Mouse (Mus musculus): ENCODE measurements around the gene Myo1g. TPM values are rescaled to one million over a fixed set of nuclear protein-coding genes. Genes with fewer than 3 reads are reported as not detected.

Gene Myo1g
- polyA plus RNA-seq (2016; fragmentation: Nextera tagmentation; extraction: Ambion mirVana) = 0.97 and 1.0 TPM in 2 replicates

DNA sequence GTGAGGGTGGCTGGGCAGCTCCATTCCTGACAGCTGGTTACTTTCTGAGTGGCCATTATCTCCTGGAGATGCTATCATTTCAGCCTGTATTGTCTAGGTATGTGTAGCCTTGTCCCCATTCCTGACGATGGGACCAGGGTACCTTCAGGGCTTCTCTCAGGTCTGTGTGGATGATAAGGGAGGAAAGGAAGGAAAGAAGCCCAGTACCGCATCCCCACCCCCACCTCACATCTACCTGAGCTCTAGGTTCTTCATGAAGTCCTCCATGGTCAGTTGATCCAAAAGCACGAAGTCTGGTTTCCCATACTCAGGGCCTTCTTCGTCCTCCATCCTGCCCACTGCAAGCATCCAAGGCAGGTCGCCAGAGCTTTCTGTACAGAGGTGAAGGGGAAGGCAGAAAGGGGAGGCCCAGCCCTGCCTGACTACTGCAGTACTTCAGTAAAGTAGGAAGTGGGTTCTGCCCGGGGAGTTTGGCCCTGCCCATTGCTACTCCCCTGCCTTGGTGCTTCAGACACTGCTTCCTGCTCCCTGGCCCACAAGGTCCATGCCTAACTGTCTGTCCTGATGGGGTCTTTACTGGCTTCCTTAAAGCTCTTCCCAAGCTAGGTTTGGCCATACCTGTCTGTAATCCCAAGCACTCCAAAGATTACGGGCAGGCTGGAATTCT lies at the start of gene Myo1g:
Gene Myo1g (minus strand): TSS at position 459 of the 667 bp plus-strand sequence.
- no peak within 1 kb of the TSS for H3K4me3 ChIP-seq
- no peak within 1 kb of the TSS for H3K27ac ChIP-seq
- H3K9me3 ChIP-seq = no peaks in the 10 kb centered on the region
- peaks cover 26% of the 10 kb centered on the region for H3K36me3 ChIP-seq (replicated peaks)
- H3K27me3 ChIP-seq (ENCODE audit: poor library complexity, severe bottlenecking) = no peaks in the 10 kb centered on the region
- H3K4me1 ChIP-seq = peaks cover 8% of the 10 kb centered on the region
- WGBS = 83% methylated on average over 7 of the region's 7 CpGs
- no peak for DNase-seq (ENCODE audit: extremely low spot score, low spot score)

DNA sequence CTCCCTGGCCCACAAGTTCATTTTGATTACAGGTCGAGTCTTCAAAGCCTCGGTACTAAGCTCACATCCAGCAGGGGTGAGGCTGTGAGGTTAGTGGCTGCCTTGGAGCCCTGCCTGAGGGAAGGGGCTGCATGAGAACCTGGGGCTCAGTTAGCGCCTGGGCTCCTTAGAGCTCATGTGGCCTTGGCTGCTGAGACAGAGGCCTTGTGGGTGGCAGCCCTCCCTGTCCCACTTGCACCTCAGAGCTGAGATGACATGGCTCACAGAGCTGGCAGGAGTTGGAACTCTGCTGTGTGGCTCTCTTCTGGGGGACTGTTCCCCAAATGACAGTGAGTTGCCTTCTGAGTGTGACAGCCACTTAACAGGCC lies 48.6 kb upstream of the Myo1g start:
- no peak for DNase-seq (ENCODE audit: extremely low spot score, low spot score)
- WGBS = 67% methylated on average over 3 of the region's 3 CpGs
- Histone ChIP-seq H3K9me3 (no peaks in the 10 kb centered on the region), H3K4me1 (peaks cover 3% of the 10 kb centered on the region; the same call in 1 of the 2 replicates), H3K4me3 (no peak overlapping the region), H3K27me3 (ENCODE audit: poor library complexity, severe bottlenecking) (no peaks in the 10 kb centered on the region), H3K27ac (0 out of 2 replicates have a peak overlapping the region, but pooled peaks have one; percentile 30), H3K36me3 (replicated peaks) (peaks cover 61% of the 10 kb centered on the region)

DNA sequence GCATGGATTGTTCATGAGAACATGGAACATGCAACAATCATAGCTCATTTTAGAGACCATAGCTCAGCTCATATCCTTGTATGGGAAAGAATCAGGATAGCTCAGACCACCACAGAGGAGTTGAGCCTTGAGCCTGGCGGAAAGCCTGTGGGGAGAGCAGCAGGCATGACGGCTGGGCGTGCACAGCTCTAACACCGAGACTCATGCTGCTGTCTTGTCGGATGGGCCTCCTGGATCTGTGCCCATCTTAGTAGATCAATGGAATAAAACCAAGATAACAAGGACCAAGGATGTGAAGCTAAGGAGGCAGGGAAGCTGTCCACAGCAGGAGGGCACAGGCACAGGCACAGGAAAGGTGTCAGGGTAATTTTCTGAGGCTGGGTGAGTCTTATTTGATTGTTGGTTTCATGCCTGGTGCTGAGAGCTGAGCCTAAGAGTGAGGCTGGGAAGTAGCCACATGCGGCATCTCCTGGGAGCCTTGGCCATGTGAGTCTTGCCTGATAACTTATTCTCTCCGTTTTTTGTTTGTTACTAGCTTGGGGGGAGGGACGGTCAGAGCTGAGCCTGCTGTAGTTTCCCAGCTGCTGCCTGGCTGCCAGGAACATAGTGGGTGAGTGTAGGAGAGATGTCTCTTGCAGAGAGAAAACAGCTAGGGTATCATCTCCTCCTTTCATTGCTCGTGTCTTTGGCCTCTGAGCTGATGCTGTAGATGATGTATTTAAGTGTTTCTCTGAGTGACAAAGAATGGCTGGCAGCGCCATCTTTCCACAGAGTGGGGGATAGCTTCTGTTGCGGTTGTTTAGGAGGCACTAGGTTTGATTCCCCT lies 48.0 kb upstream of the Myo1g start:
- no peak for DNase-seq (ENCODE audit: extremely low spot score, low spot score)
- peaks cover 3% of the 10 kb centered on the region; the same call in 1 of the 2 replicates for H3K4me1 ChIP-seq
- no peak overlapping the region for H3K4me3 ChIP-seq
- H3K36me3 ChIP-seq (replicated peaks) = peaks cover 65% of the 10 kb centered on the region
- no peaks in the 10 kb centered on the region for H3K9me3 ChIP-seq
- WGBS = 74% methylated on average over 11 of the region's 11 CpGs
- H3K27ac ChIP-seq = no peak overlapping the region
- no peaks in the 10 kb centered on the region for H3K27me3 ChIP-seq (ENCODE audit: poor library complexity, severe bottlenecking)

GRCm38 (mm10) chr11:6567951-6568350 lies 47.2 kb upstream of the Myo1g start:
- Histone ChIP-seq H3K27me3 (ENCODE audit: poor library complexity, severe bottlenecking) (no peaks in the 10 kb centered on the region), H3K9me3 (no peaks in the 10 kb centered on the region), H3K4me3 (no peak overlapping the region), H3K27ac (no peak overlapping the region), H3K4me1 (peaks cover 3% of the 10 kb centered on the region; the same call in 1 of the 2 replicates), H3K36me3 (replicated peaks) (peaks cover 65% of the 10 kb centered on the region)
- WGBS = 94% methylated on average over 8 of the region's 8 CpGs
- DNase-seq (ENCODE audit: extremely low spot score, low spot score) = no peak

- no peak for DNase-seq (ENCODE audit: extremely low spot score, low spot score)
- H3K27me3 ChIP-seq (ENCODE audit: poor library complexity, severe bottlenecking) = no peaks in the 10 kb centered on the region
- H3K27ac ChIP-seq = no peak overlapping the region
- no peaks in the 10 kb centered on the region for H3K9me3 ChIP-seq
- peaks cover 3% of the 10 kb centered on the region; the same call in 1 of the 2 replicates for H3K4me1 ChIP-seq
- H3K36me3 ChIP-seq (replicated peaks) = peaks cover 64% of the 10 kb centered on the region
- H3K4me3 ChIP-seq = no peak overlapping the region
- WGBS = 92% methylated on average over 4 of the region's 4 CpGs
These were observed 45.7 kb upstream of the Myo1g start for GRCm38 (mm10) chr11:6566496-6566895.

- Histone ChIP-seq H3K9me3 (no peaks in the 10 kb centered on the region), H3K4me3 (no peak overlapping the region), H3K27me3 (ENCODE audit: poor library complexity, severe bottlenecking) (no peaks in the 10 kb centered on the region), H3K4me1 (no peaks in the 10 kb centered on the region), H3K36me3 (replicated peaks) (peaks cover 55% of the 10 kb centered on the region), H3K27ac (no peak overlapping the region)
- DNase-seq (ENCODE audit: extremely low spot score, low spot score) = no peak
- WGBS = 89% methylated on average over 4 of the region's 4 CpGs
These were observed 42.4 kb upstream of the Myo1g start for GRCm38 (mm10) chr11:6563201-6563600.

DNA sequence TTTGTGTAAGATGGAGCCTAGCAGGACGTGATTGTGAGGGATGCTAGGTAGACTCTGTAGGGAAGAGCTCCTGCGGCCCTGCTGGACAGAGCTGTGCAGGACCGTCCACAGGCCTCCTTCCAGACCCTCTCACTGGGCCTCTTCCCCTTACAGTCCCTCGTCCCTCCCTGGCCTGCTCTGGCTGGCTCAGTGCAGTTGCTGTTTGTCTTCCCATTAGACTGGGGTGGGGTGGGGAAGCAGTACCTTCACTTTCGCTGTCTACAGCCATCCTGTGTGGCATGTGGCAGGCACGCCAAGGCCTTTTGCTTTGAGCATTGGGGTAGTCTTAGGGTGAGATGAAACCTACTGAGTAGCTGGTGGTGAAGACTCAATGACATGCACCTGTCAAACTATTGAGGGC lies 41.6 kb upstream of the Myo1g start:
- WGBS = 90% methylated on average over 6 of the region's 6 CpGs
- no peak overlapping the region for H3K4me3 ChIP-seq
- H3K27me3 ChIP-seq (ENCODE audit: poor library complexity, severe bottlenecking) = no peaks in the 10 kb centered on the region
- H3K27ac ChIP-seq = no peak overlapping the region
- H3K36me3 ChIP-seq (replicated peaks) = peaks cover 56% of the 10 kb centered on the region
- H3K4me1 ChIP-seq = no peaks in the 10 kb centered on the region
- no peaks in the 10 kb centered on the region for H3K9me3 ChIP-seq
- no peak for DNase-seq (ENCODE audit: extremely low spot score, low spot score)

- WGBS = 95% methylated on average over 4 of the region's 4 CpGs
- H3K27ac ChIP-seq = no peak overlapping the region
- H3K9me3 ChIP-seq = no peaks in the 10 kb centered on the region
- peaks cover 60% of the 10 kb centered on the region for H3K36me3 ChIP-seq (replicated peaks)
- no peaks in the 10 kb centered on the region; the same call in 1 of the 2 replicates for H3K27me3 ChIP-seq (ENCODE audit: poor library complexity, severe bottlenecking)
- H3K4me1 ChIP-seq = no peaks in the 10 kb centered on the region
- DNase-seq (ENCODE audit: extremely low spot score, low spot score) = no peak
- H3K4me3 ChIP-seq = no peak overlapping the region
These were observed 40.7 kb upstream of the Myo1g start for GRCm38 (mm10) chr11:6561474-6561873.

DNA sequence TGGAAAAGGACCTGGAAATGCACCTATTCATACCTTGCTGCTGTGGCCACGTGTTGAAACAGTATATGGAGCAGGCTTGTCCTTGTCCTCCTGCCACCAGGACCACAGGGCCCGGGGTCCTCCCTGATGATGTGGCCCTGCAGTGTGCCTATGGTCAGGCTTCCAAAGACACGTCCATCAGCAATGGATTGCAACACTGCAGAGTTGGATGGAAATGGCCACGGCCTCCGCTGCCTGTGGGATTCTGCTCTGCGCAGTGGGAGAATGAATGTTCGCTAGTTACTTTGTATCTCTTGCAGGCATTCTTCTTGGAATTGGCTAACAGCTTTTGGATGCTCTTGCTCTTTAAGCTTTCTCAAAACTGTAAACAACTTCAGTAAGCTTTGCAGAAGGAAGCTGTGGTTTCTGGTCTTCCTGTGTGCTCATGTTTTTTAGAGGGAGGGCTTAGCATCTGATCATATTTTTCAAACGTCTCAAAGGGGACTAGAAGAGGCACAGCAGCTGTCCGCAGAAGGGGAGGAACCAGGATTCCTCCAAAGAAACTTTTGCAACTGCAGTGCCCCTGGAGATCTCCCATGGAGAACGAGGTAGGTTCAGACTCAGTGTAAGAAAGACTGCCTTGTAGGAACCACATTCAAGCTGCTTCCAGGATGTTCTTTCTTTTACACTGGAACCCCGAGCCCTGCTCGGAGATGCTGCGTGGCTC lies 40.0 kb upstream of the Myo1g start:
- WGBS = 89% methylated on average over 13 of the region's 13 CpGs
- H3K27me3 ChIP-seq (ENCODE audit: poor library complexity, severe bottlenecking) = no peaks in the 10 kb centered on the region; the same call in 1 of the 2 replicates
- H3K36me3 ChIP-seq (replicated peaks) = peaks cover 67% of the 10 kb centered on the region
- H3K4me3 ChIP-seq = no peak overlapping the region
- H3K27ac ChIP-seq = no peak overlapping the region
- peaks cover under 1% of the 10 kb centered on the region; the same call in 1 of the 2 replicates for H3K4me1 ChIP-seq
- DNase-seq (ENCODE audit: extremely low spot score, low spot score) = no peak
- H3K9me3 ChIP-seq = no peaks in the 10 kb centered on the region

GRCm38 (mm10) chr11:6559996-6560395 lies 39.2 kb upstream of the Myo1g start:
- H3K27ac ChIP-seq = no peak overlapping the region
- no peaks in the 10 kb centered on the region; the same call in 1 of the 2 replicates for H3K27me3 ChIP-seq (ENCODE audit: poor library complexity, severe bottlenecking)
- H3K4me1 ChIP-seq = peaks cover 9% of the 10 kb centered on the region
- no peak for DNase-seq (ENCODE audit: extremely low spot score, low spot score)
- H3K4me3 ChIP-seq = no peak overlapping the region
- no peaks in the 10 kb centered on the region for H3K9me3 ChIP-seq
- WGBS = 92% methylated on average over 2 of the region's 2 CpGs
- peaks cover 68% of the 10 kb centered on the region for H3K36me3 ChIP-seq (replicated peaks)

- DNase-seq (ENCODE audit: extremely low spot score, low spot score) = no peak
- peaks cover 20% of the 10 kb centered on the region for H3K4me1 ChIP-seq
- peaks cover 65% of the 10 kb centered on the region for H3K36me3 ChIP-seq (replicated peaks)
- H3K9me3 ChIP-seq = no peaks in the 10 kb centered on the region
- WGBS = 89% methylated on average over 3 of the region's 3 CpGs
- no peak overlapping the region for H3K4me3 ChIP-seq
- no peaks in the 10 kb centered on the region; the same call in 1 of the 2 replicates for H3K27me3 ChIP-seq (ENCODE audit: poor library complexity, severe bottlenecking)
- H3K27ac ChIP-seq = no peak overlapping the region
These were observed 37.5 kb upstream of the Myo1g start for GRCm38 (mm10) chr11:6558234-6558633.

DNA sequence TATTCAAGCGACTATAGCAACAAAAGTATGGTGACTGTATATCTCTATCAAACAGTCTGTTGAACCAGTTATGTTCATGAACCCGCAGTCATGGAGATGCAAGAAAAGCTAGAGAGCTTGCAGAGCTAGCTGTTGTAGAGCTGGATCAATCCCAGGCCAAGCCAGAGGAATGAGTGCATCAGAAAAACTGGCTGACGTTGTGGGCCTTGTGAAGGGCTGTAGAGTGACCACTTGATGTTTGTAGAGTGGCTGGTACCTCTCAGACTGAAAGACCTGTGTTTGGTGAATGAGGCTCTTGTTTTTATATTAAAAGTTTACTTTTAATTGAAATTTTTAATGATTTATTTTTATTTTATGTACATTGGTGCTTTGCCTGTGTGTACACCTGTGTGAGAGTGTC lies 29.4 kb upstream of the Myo1g start:
- Histone ChIP-seq H3K27me3 (ENCODE audit: poor library complexity, severe bottlenecking) (no peaks in the 10 kb centered on the region), H3K9me3 (no peaks in the 10 kb centered on the region), H3K27ac (no peak overlapping the region), H3K4me3 (no peak overlapping the region), H3K36me3 (replicated peaks) (peaks cover 56% of the 10 kb centered on the region), H3K4me1 (peaks cover 32% of the 10 kb centered on the region)
- 89% methylated on average over 3 of the region's 3 CpGs for WGBS
- no peak for DNase-seq (ENCODE audit: extremely low spot score, low spot score)

Measured in forebrain, embryonic 10.5 days (tissue).